Mouse (Mus musculus): ENCODE results near the gene Fam187b. TPM values are rescaled to one million over a fixed set of nuclear protein-coding genes. Genes with fewer than 3 reads are reported as not detected.

The Fam187b gene
- polyA plus RNA-seq, 2 experiments: 1.5 to 2.6 TPM

DNA sequence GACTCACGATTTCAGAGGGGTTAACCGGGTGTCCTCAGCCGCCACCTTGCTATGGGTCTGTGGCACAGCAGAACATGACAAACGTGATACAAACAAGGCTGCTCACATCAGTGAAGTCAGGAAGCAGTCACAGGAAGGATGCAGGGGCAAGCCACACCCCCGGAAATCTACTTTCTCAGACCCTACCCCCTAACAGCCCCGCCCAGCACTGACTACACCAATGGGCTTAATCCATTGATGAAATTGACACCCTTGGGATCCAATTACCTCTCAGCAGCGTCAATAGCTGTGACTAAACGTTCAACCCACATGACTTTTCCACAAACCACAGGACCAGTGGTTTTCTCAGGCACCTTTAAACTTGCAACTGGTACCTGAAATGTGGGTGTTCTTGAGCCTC lies 55.0 kb downstream of the Fam187b start:
- no peak for DNase-seq (ENCODE audit: low read depth in 3 of 3, low spot score in 3 of 3)
- no peak overlapping the region for H3K4me3 ChIP-seq (ENCODE audit: insufficient read depth in 1 of 2, low read depth in 2 of 2, low read length in 2 of 2)
- TF ChIP-seq CTCF (IDR thresholded peaks at IDR 0.05; ENCODE audit: low read depth) (no peak), EP300 (IDR thresholded peaks at IDR 0.05; ENCODE audit: low read depth) (no peak)
- H3K27me3 ChIP-seq (ENCODE audit: control insufficient read depth, insufficient read depth, low read length): no peaks in the 10 kb centered on the region
- no peaks in the 10 kb centered on the region for H3K36me3 ChIP-seq (replicated peaks; ENCODE audit: control insufficient read depth, insufficient read depth, low read depth)
- H3K9me3 ChIP-seq (ENCODE audit: control insufficient read depth, low read length): no peaks in the 10 kb centered on the region
- peaks cover 0 to 8% of the 10 kb centered on the region in 2 experiments; a peak in 2 of 4 replicates for H3K4me1 ChIP-seq (replicated peaks; ENCODE audit: control insufficient read depth in 2 of 2, insufficient read depth in 2 of 2, low read length in 1 of 2)
- H3K27ac ChIP-seq: no peak overlapping the region
- ATAC-seq (ENCODE audit: insufficient read depth): no peak
- H3K9ac ChIP-seq (replicated peaks): no peak overlapping the region
- WGBS (ENCODE audit: insufficient replicate concordance): 48% methylated on average over 8 of the region's 8 CpGs
- no peak overlapping the region for H3K4me2 ChIP-seq (ENCODE audit: low read depth)

DNA sequence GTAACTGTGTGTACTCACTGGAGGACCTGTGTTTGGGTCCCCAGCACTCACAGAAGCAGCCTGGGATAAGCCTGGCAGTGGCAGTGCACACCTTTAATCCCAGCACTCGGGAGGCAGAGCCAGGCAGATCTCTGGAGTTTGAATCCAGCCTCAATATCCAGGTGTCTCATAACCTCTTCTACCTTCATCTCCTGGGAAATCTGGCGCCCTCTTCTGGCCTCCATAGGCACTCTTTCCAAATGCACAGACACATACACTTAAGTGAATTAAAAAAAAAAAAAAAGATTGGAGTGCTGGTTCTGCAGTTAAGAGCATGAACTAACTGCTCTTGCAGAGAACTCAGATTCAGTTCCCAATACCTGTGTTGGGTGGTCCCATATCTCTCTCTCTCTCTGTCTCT lies 57.1 kb downstream of the Fam187b start:
- 41% methylated on average over 2 of the region's 2 CpGs for WGBS (ENCODE audit: insufficient replicate concordance)
- Histone ChIP-seq H3K4me3 (ENCODE audit: insufficient read depth in 1 of 2, low read depth in 2 of 2, low read length in 2 of 2) (no peak overlapping the region), H3K27ac (no peak overlapping the region), H3K27me3 (ENCODE audit: control insufficient read depth, insufficient read depth, low read length) (no peaks in the 10 kb centered on the region), H3K9me3 (ENCODE audit: control insufficient read depth, low read length) (no peaks in the 10 kb centered on the region), H3K9ac (replicated peaks) (no peak overlapping the region), H3K4me2 (ENCODE audit: low read depth) (no peak overlapping the region), H3K4me1 (replicated peaks; ENCODE audit: control insufficient read depth in 2 of 2, insufficient read depth in 2 of 2, low read length in 1 of 2) (peaks cover 0 to 17% of the 10 kb centered on the region in 2 experiments; a peak in 2 of 4 replicates), H3K36me3 (replicated peaks; ENCODE audit: control insufficient read depth, insufficient read depth, low read depth) (no peaks in the 10 kb centered on the region)
- no peak for ATAC-seq (ENCODE audit: insufficient read depth)
- DNase-seq (ENCODE audit: low read depth in 3 of 3, low spot score in 3 of 3): no peak
- TF ChIP-seq EP300 (IDR thresholded peaks at IDR 0.05; ENCODE audit: low read depth): no peak
- TF ChIP-seq CTCF (IDR thresholded peaks at IDR 0.05; ENCODE audit: low read depth): peak; percentile 33; the same call in 1 of the 2 replicates

DNA sequence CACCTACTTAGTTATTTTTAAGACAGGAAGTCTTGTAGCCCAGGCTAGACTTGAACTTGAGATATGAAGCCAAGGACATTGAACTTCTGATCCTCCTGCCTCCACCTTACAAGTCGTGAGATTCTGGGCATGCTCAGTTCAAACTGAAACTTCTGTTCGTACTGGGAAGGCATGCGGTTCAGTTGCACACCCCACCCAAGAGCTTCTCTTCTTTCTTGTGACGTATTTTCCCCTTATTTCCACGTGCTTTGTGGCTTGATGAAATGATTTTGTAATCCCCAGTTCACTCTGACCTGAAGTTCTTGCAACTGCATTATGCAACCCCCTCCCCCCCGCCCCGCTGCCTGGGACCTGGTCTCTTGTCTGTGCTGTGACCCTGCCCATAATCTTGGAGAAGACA lies 58.1 kb downstream of the Fam187b start:
- peaks cover 0 to 17% of the 10 kb centered on the region in 2 experiments; a peak in 2 of 4 replicates for H3K4me1 ChIP-seq (replicated peaks; ENCODE audit: control insufficient read depth in 2 of 2, insufficient read depth in 2 of 2, low read length in 1 of 2)
- no peaks in the 10 kb centered on the region for H3K36me3 ChIP-seq (replicated peaks; ENCODE audit: control insufficient read depth, insufficient read depth, low read depth)
- ATAC-seq (ENCODE audit: insufficient read depth) (no peak), DNase-seq (ENCODE audit: low read depth in 3 of 3, low spot score in 3 of 3) (peak in 1 of 3 experiments; percentile 32)
- TF ChIP-seq CTCF (IDR thresholded peaks at IDR 0.05; ENCODE audit: low read depth) (no peak), EP300 (IDR thresholded peaks at IDR 0.05; ENCODE audit: low read depth) (no peak)
- no peak overlapping the region for H3K9ac ChIP-seq (replicated peaks)
- no peak overlapping the region for H3K4me2 ChIP-seq (ENCODE audit: low read depth)
- H3K4me3 ChIP-seq (ENCODE audit: insufficient read depth in 1 of 2, low read depth in 2 of 2, low read length in 2 of 2): no peak overlapping the region
- 48% methylated on average over 7 of the region's 7 CpGs for WGBS (ENCODE audit: insufficient replicate concordance)
- no peaks in the 10 kb centered on the region for H3K9me3 ChIP-seq (ENCODE audit: control insufficient read depth, low read length)
- H3K27ac ChIP-seq: no peak overlapping the region
- H3K27me3 ChIP-seq (ENCODE audit: control insufficient read depth, insufficient read depth, low read length): no peaks in the 10 kb centered on the region

DNA sequence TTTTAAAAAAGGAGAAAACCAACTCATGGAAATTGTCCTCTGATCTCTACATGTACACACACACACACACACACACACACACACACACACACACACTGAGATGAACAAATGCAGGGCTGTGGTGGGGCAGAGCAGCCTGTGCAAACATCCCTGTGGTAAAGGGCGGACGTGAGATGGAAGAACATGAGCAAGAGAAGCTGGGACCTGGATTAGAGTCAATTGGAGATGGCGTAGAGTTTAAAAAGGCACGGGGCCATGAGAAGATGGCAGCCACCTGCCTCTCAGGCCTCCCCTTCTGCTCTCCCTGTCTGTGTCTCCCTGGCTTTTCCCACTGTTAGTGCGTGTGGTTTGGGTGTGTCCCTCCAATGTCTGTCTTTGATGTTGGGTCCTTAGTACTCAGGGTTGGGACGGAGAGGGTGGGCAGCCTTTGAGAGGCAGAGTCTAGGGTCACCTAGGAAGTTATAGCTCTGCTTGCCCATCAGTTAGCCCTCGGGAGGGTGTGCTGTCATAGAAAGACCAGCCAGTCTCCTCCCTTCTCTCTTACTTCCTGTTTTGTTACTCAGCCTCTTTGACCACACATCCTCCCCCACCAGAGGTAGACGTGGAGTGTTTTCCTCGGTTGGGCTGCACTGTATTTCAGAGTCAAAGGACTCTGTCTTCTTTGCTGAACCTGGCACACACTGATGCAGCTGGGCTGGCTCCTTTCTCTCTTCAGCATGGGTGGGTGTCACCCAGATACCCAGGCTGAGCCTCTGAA lies 60.0 kb downstream of the Fam187b start:
- WGBS (ENCODE audit: insufficient replicate concordance): 27% methylated on average over 9 of the region's 9 CpGs

GRCm38 (mm10) chr7:31034789-31035188 lies 61.2 kb downstream of the Fam187b start:
- WGBS (ENCODE audit: insufficient replicate concordance): 42% methylated on average over 11 of the region's 11 CpGs
- Histone ChIP-seq H3K4me1 (replicated peaks; ENCODE audit: control insufficient read depth in 2 of 2, insufficient read depth in 2 of 2, low read length in 1 of 2) (peaks cover 0 to 17% of the 10 kb centered on the region in 2 experiments; a peak in 2 of 4 replicates), H3K9me3 (ENCODE audit: control insufficient read depth, low read length) (no peaks in the 10 kb centered on the region), H3K9ac (replicated peaks) (no peak overlapping the region), H3K27me3 (ENCODE audit: control insufficient read depth, insufficient read depth, low read length) (no peaks in the 10 kb centered on the region), H3K36me3 (replicated peaks; ENCODE audit: control insufficient read depth, insufficient read depth, low read depth) (no peaks in the 10 kb centered on the region), H3K27ac (no peak overlapping the region), H3K4me2 (ENCODE audit: low read depth) (no peak overlapping the region), H3K4me3 (ENCODE audit: insufficient read depth in 1 of 2, low read depth in 2 of 2, low read length in 2 of 2) (no peak overlapping the region)
- TF ChIP-seq EP300 (IDR thresholded peaks at IDR 0.05; ENCODE audit: low read depth): no peak
- peak; percentile 72 for TF ChIP-seq CTCF (IDR thresholded peaks at IDR 0.05; ENCODE audit: low read depth)
- ATAC-seq (ENCODE audit: insufficient read depth): no peak
- no peak for DNase-seq (ENCODE audit: low read depth in 3 of 3, low spot score in 3 of 3)

More for the DNA sequence above, 60.0 kb downstream of the Fam187b start:
- H3K27me3 ChIP-seq (ENCODE audit: control insufficient read depth, insufficient read depth, low read length): no peaks in the 10 kb centered on the region
- DNase-seq (ENCODE audit: low read depth in 3 of 3, low spot score in 3 of 3): no peak
- H3K36me3 ChIP-seq (replicated peaks; ENCODE audit: control insufficient read depth, insufficient read depth, low read depth): no peaks in the 10 kb centered on the region
- no peak overlapping the region for H3K27ac ChIP-seq
- no peak overlapping the region for H3K4me2 ChIP-seq (ENCODE audit: low read depth)
- peaks cover 0 to 17% of the 10 kb centered on the region in 2 experiments; a peak in 2 of 4 replicates for H3K4me1 ChIP-seq (replicated peaks; ENCODE audit: control insufficient read depth in 2 of 2, insufficient read depth in 2 of 2, low read length in 1 of 2)
- H3K9ac ChIP-seq (replicated peaks): no peak overlapping the region
- no peaks in the 10 kb centered on the region for H3K9me3 ChIP-seq (ENCODE audit: control insufficient read depth, low read length)
- ATAC-seq (ENCODE audit: insufficient read depth): no peak
- no peak overlapping the region for H3K4me3 ChIP-seq (ENCODE audit: insufficient read depth in 1 of 2, low read depth in 2 of 2, low read length in 2 of 2)
- TF ChIP-seq EP300 (IDR thresholded peaks at IDR 0.05; ENCODE audit: low read depth) (no peak), CTCF (IDR thresholded peaks at IDR 0.05; ENCODE audit: low read depth) (no peak)

All from liver, embryonic 14.5 days (tissue).